Mouse (Mus musculus) heart, postnatal 0 days (tissue): ENCODE results near the gene Dnase1.
A peak's percentile ranks its signal among the peaks of the same experiment; 100 is the strongest.

ENCODE experiments used
- CTCF ChIP-seq: IDR thresholded peaks from 2 replicates; pipeline ENCODE4 v1.5.1; 2016; ENCODE audit warnings: antibody characterized with exemption, control low read depth, low read depth
- EP300 ChIP-seq: IDR thresholded peaks from 2 replicates; pipeline ENCODE4 v1.6.1; 2016; ENCODE audit warnings: antibody characterized with exemption, low read depth

DNA sequence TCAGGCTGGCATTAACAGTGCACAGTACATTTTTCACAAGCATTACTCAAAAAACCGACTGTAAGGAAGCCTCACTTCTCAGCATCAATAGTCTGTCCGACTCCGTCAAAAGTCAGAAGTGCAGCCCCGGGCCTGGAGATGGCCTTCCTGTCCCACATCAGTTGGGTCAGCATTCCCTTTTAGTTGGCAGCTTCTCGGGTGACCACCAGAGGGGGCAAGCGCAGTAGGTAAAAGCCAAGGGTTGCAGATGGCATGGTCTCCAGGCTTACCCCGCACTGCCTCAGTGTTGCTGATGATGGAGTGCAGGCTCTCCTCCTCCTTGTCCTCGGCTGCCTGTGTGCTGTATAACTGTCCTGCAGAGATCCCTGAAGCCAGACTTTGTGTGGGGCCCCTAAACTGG is 31.8 kb downstream of the Dnase1 start:
- TF ChIP-seq CTCF, result peak; percentile 84
- TF ChIP-seq EP300, result no peak
